Mouse (Mus musculus) kidney, embryonic 14.5 days (tissue): ENCODE measurements at regions not wholly inside any gene's neighbourhood (a gene's known extent, or its start where the extent isn't known, plus 50 kb on each side); places are given as distances from the start of the nearest gene placed in this dataset.

ENCODE experiments used
- ATAC-seq: fragments of 200-750 bp; cut with Nextera tagmentation; 2 replicates; pipeline ENCODE4 v1.8.0; 2017; ENCODE audit warnings: moderate number of reproducible peaks, mild to moderate bottlenecking, moderate TSS enrichment, moderate library complexity; ENCODE audit not compliant: low FRiP score, low TSS enrichment
- H3K27ac ChIP-seq: fragments of 300-500 bp; sonication (generic); 2 replicates; pipeline ENCODE4 v1.5.1; 2014; ENCODE audit warnings: low read depth, mild to moderate bottlenecking, low read length, moderate library complexity, mixed read lengths
- H3K27me3 ChIP-seq: fragments of 300-500 bp; sonication (generic); 2 replicates; pipeline ENCODE4 v1.6.1; 2014; ENCODE audit warnings: mild to moderate bottlenecking, low read length; ENCODE audit not compliant: control insufficient read depth, insufficient read depth
- H3K36me3 ChIP-seq: fragments of 300-500 bp; sonication (generic); 2 replicates; pipeline ENCODE4 v1.6.1; 2014; ENCODE audit warnings: low read length, mixed read lengths; ENCODE audit not compliant: control insufficient read depth, insufficient read depth
- H3K4me1 ChIP-seq: fragments of 300-500 bp; sonication (generic); 2 replicates; pipeline ENCODE4 v1.6.1; 2014; ENCODE audit warnings: low read length, mixed read lengths; ENCODE audit not compliant: control insufficient read depth, insufficient read depth
- H3K4me2 ChIP-seq: fragments of 300-500 bp; sonication (generic); replicated peaks from 2 replicates; pipeline ENCODE4 v1.6.1; 2014; ENCODE audit warnings: low read depth, mild to moderate bottlenecking, low read length
- H3K4me3 ChIP-seq: fragments of 300-500 bp; sonication (generic); 2 replicates; pipeline ENCODE4 v1.5.1; 2014; ENCODE audit warnings: mild to moderate bottlenecking, low read length
- H3K9ac ChIP-seq: fragments of 300-500 bp; sonication (generic); 2 replicates; pipeline ENCODE4 v1.6.1; 2014; ENCODE audit warnings: low read depth, mild to moderate bottlenecking, low read length, moderate library complexity
- H3K9me3 ChIP-seq: fragments of 300-500 bp; sonication (generic); 2 replicates; pipeline ENCODE4 v1.6.1; 2016; ENCODE audit warnings: low read length; ENCODE audit not compliant: control insufficient read depth
- WGBS: fragments of 180-500 bp; shearing (Covaris S2); extraction: QIAGEN DNeasy Blood & Tissue Kit; methylation state at CpG from one replicate; pipeline ENCODE4 v1.1.7; 2014; 5-methylcytosine and 5-hydroxymethylcytosine counted together

- no peaks in the 10 kb centered on the region for H3K4me1 ChIP-seq
- no peak overlapping the region for H3K27ac ChIP-seq
- ATAC-seq: no peak
- H3K9ac ChIP-seq: no peak overlapping the region
- H3K4me2 ChIP-seq: no peak overlapping the region
- 77% methylated on average over 4 of the region's 4 CpGs for WGBS
- no peak overlapping the region for H3K4me3 ChIP-seq
- H3K9me3 ChIP-seq: no peaks in the 10 kb centered on the region
- no peaks in the 10 kb centered on the region for H3K27me3 ChIP-seq
- H3K36me3 ChIP-seq: no peaks in the 10 kb centered on the region
These were observed 159.3 kb downstream of the Gipc2 start for GRCm38 (mm10) chr3:152006747-152007146.

DNA sequence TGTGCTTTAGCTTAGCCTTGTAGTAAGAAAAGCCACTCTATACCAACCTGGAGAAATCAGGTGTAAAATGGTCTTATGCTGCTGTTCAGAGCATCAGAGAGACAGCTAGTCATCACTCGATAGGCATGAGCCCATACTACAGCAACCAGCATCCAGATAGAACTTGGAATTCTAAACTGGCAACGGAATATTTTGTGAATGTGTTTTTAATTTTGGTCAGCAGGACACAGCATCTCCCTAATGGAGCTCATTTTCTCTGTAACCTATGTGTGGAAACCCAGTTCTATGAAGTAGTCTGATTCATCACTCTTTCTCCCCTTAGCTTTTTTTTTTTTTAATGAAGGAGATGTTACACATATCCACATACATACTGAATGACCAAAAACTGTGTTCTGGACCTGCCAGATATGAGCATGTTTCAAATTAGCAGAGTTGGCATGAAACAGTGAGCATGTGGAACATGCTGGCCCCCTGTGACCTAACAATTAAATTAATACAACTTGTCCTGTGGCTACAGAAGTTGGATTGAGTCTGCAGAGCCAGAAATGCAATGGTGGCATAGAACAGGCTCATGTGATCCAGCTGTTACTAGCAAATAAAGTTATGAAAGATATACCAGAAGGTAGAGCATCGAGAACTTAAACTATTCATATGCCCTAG lies 160.5 kb downstream of the Gipc2 start:
- Histone ChIP-seq H3K27me3 (no peaks in the 10 kb centered on the region), H3K4me1 (no peaks in the 10 kb centered on the region), H3K4me2 (no peak overlapping the region), H3K9ac (no peak overlapping the region), H3K36me3 (no peaks in the 10 kb centered on the region), H3K4me3 (no peak overlapping the region), H3K9me3 (no peaks in the 10 kb centered on the region), H3K27ac (no peak overlapping the region)
- ATAC-seq: no peak
- WGBS: 86% methylated on average over 3 of the region's 3 CpGs

- Histone ChIP-seq H3K9me3 (no peaks in the 10 kb centered on the region), H3K27ac (no peak overlapping the region), H3K4me3 (no peak overlapping the region), H3K4me2 (no peak overlapping the region), H3K4me1 (no peaks in the 10 kb centered on the region), H3K9ac (no peak overlapping the region), H3K27me3 (no peaks in the 10 kb centered on the region), H3K36me3 (no peaks in the 10 kb centered on the region)
- 88% methylated on average over 7 of the region's 7 CpGs for WGBS
- no peak for ATAC-seq
These were observed 161.5 kb downstream of the Gipc2 start for GRCm38 (mm10) chr3:152004411-152004955.

DNA sequence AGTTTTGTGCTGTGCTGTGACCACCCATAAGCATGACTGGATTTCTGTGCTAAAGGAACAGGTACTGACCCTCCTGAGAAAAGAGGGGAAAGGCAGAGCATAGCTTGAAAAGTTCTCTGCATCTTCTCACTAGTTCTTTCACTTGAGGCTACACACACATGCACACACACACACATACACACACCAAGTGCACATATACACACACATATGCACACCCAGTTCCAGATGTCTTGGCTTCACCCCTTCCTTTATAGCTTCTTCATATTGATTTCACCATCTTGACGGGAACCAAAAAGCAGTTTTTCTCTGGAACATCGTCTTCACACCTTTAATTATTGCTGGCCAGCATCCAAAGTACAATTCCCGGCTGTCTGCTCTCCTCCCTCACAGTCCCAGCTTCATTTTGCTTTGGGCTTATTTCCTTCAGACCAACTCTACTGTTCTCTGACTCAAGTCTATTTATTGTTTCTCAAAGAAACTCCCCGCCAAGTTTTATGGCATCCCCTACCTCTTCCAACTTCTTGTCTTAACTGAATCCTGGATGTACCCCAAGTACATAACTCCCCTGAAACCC lies 160.2 kb upstream of the Ptgfr start:
- Histone ChIP-seq H3K4me2 (no peak overlapping the region), H3K27ac (no peak overlapping the region), H3K9me3 (no peaks in the 10 kb centered on the region), H3K27me3 (no peaks in the 10 kb centered on the region), H3K36me3 (no peaks in the 10 kb centered on the region), H3K4me3 (no peak overlapping the region), H3K9ac (no peak overlapping the region), H3K4me1 (no peaks in the 10 kb centered on the region)
- no peak for ATAC-seq
- 64% methylated on average over 4 of the region's 4 CpGs for WGBS

DNA sequence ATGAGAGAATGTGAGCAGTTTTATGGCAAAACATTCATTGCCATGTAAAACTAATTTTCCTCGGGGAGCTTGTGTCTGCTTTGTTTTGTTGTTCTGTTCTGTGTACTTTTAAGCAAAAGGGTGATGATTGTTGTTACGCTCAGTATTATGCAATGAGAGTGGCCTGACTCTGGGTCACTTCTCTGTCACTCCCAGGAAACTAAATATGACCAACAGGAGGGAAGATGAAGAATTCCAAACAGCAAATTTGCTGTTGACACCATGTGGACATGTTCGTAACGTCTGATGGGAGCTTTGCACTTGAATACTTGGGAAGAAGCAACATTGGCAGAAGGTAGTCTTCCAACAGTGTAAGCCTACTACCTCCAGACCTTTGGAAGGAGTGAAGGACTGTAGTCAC lies 159.7 kb upstream of the Ptgfr start:
- WGBS: 84% methylated on average over 4 of the region's 4 CpGs
- Histone ChIP-seq H3K4me3 (no peak overlapping the region), H3K36me3 (no peaks in the 10 kb centered on the region), H3K4me1 (no peaks in the 10 kb centered on the region), H3K4me2 (no peak overlapping the region), H3K27me3 (no peaks in the 10 kb centered on the region), H3K9me3 (no peaks in the 10 kb centered on the region), H3K27ac (no peak overlapping the region), H3K9ac (no peak overlapping the region)
- ATAC-seq: no peak

GRCm38 (mm10) chr3:151988221-151988620 lies 150.8 kb upstream of the Ptgfr start:
- Histone ChIP-seq H3K9ac (no peak overlapping the region), H3K36me3 (no peaks in the 10 kb centered on the region), H3K4me2 (no peak overlapping the region), H3K4me1 (no peaks in the 10 kb centered on the region), H3K4me3 (no peak overlapping the region), H3K27ac (no peak overlapping the region), H3K9me3 (no peaks in the 10 kb centered on the region), H3K27me3 (no peaks in the 10 kb centered on the region)
- ATAC-seq: no peak
- 84% methylated on average over 1 of the region's 1 CpGs for WGBS

GRCm38 (mm10) chr3:151978136-151978535 lies 140.7 kb upstream of the Ptgfr start:
- H3K27me3 ChIP-seq: no peaks in the 10 kb centered on the region
- WGBS: 63% methylated on average over 1 of the region's 1 CpGs
- H3K9ac ChIP-seq: no peak overlapping the region
- no peaks in the 10 kb centered on the region for H3K9me3 ChIP-seq
- H3K27ac ChIP-seq: no peak overlapping the region
- H3K36me3 ChIP-seq: no peaks in the 10 kb centered on the region
- H3K4me3 ChIP-seq: no peak overlapping the region
- H3K4me1 ChIP-seq: no peaks in the 10 kb centered on the region
- no peak for ATAC-seq
- no peak overlapping the region for H3K4me2 ChIP-seq

DNA sequence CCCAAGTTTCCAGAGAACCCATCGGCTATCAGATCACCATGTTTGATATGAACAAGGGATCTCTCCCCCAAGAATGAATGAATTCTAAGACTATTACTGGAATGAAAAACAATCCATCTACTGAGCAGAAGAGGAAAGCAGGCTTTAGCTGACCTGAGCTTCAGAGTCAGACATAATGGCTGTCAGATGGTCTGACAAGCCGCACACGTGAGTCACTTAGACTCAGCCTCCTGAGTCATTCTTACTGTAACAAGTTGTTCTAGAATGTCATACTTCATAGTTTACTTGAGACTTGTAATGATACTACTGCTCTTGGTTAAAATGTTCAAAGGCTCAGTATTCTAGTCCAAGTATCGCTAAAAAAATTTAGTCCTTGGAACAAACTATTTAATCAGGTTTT lies 140.2 kb upstream of the Ptgfr start:
- H3K9ac ChIP-seq: no peak overlapping the region
- ATAC-seq: no peak
- H3K9me3 ChIP-seq: no peaks in the 10 kb centered on the region
- no peaks in the 10 kb centered on the region for H3K36me3 ChIP-seq
- H3K4me2 ChIP-seq: no peak overlapping the region
- no peak overlapping the region for H3K4me3 ChIP-seq
- H3K27me3 ChIP-seq: no peaks in the 10 kb centered on the region
- no peaks in the 10 kb centered on the region for H3K4me1 ChIP-seq
- H3K27ac ChIP-seq: no peak overlapping the region
- WGBS: 89% methylated on average over 4 of the region's 4 CpGs

DNA sequence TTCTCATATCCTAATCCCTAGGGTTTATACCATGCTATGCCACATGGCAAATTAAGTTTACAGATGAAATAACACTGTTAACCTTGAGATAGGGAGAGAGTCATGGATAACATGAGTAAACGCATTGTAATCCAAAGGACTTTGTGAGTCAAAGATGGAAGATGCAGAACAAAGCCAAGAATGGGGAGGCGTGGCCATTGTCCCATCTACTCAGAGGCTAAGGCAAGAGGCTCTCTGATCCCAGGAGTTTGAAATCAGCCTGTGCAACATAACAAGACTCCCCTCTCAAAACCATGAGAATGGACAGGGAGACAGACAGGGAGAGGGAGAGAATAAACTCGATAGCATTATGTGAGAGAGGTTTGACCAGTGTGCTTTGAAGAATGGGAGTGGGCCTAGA lies 112.4 kb upstream of the Ptgfr start:
- H3K36me3 ChIP-seq: no peaks in the 10 kb centered on the region
- no peak overlapping the region for H3K9ac ChIP-seq
- ATAC-seq: no peak
- H3K4me1 ChIP-seq: no peaks in the 10 kb centered on the region
- H3K27ac ChIP-seq: no peak overlapping the region
- H3K27me3 ChIP-seq: no peaks in the 10 kb centered on the region
- H3K4me2 ChIP-seq: no peak overlapping the region
- 88% methylated on average over 3 of the region's 3 CpGs for WGBS
- H3K4me3 ChIP-seq: no peak overlapping the region
- H3K9me3 ChIP-seq: no peaks in the 10 kb centered on the region
